Mouse (Mus musculus) cerebellum, postnatal 4 days (tissue): Measurements from ENCODE around the gene Arid1b.

Experiments used
- DNase-seq, 2 experiments: peaks; one replicate each; pipeline ENCODE4 v3.0.0; 2022; ENCODE audit warnings: low spot score in 2 of 2, mixed read lengths in 1 of 2

Arid1b gene

GRCm38 (mm10) chr17:5187546-5187945 is 193.4 kb downstream of the Arid1b start:
- no peak for DNase-seq

- no peak for DNase-seq
Observed at GRCm38 (mm10) chr17:5188400-5188799, 194.3 kb downstream of the Arid1b start.

DNA sequence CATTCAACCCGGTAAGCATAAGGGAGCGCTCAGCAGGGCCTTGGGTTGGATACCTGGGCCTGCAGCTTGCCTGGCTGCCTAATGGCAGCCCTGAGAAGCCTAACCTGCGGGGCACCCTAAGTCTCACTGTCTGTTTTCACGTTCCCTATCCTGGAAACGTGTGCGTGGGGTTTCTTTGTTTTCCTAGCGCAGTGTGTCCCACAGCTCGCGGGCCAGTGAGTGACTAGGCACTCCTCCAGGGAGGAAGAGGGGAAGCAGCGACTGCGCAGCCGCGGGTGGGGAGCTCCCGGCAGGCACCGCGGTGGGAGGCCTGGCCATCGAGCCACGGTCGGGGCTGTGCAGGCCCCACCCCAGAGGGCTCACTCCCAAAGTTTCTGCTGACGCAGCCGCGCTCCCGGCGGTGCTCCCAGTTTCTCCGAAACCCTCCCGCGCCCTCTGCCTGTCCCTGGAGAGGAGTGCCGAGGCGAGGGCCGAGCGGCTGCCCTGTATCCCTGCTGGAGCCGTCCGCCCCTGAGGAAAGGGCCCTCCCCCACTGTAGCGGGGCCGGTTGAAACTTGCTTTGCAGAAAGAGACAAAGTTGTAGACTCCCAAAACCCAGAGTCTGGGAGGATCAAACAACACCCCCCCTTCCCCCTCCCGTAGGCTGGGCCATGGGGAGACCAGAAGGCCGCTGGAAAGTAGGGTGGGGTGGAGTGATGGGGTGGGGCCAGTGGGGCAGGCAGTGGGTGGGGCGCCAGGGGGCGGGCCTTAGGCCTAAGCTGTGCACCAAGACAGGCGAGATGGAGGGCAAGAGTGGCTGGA is 195.6 kb downstream of the Arid1b start:
- peak; percentile 56 to 78 for DNase-seq

- no peak for DNase-seq
Observed at GRCm38 (mm10) chr17:5190367-5190766, 196.2 kb downstream of the Arid1b start.

DNA sequence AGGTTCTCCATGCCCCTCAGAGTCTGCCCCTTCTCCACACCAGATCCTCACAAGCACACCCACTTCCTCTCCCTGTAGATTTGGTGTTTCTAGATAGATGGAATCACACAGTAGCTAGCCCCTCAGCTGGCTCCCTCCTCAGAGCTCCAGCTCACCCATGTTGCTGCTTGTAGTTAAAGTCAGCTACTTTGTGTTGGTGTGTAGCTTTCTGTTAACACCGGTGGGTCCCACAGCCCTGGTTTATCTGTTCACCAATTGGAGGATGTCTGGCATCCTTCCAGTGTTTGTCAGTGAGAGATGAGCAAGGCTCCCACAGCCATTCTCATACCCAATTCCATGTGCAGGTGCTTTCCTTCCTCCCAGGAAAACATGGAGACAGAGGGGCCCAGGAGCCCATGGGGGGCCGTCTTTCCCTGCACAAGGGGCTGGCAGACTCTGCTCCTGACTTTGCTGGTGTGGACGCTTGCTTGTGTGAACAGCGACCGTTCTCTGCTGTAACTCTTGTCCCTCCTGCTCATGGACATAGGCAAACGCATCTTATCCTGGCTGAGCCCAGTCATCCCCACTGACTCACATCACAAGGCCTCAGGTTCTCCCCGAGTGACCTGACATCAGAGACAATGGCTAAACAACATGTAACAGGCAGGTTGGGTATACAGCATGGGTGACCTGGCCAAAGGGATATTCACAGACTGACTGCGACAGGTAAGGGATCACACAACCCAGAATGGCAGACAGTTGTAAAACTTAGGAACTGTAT is 200.2 kb downstream of the Arid1b start:
- DNase-seq, result no peak

DNA sequence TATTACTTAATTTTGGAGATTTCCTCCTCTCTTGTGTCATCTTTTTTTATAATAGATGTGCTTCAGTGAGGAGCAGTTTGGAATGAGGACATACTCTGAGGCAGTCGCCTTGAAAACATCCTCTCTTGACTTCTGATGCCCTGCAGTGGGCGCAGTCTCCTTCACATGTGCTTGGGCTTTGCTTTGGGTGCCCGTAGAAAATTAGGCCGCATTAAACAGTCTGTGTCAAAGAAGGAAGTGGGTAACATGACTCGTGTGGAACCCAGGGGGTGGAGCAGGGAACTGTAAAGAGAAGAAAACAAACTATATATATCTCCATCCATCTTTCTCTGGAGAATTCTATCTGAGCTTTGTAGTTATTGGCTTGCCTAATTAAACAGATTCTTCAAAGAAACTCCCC is 201.3 kb downstream of the Arid1b start:
- no peak for DNase-seq

DNA sequence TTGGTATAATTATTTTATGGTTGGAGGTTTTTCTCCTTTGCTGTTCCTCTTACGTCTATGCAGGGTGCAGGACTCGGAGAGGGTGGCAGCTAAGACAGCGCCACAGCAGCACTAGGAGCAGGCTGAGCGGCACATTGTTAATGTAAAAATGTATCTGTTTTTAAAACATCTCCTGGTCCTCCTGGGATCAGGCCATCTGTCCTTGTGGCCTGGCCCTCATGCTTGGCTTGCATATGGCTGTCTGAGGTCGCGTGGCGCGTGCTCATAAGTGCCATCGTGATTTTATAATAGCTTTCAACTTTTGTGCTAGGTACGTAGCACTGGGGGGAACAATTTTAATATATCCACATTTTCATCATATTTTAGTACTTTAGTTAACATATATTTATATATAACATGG is 201.9 kb downstream of the Arid1b start:
- no peak for DNase-seq

DNA sequence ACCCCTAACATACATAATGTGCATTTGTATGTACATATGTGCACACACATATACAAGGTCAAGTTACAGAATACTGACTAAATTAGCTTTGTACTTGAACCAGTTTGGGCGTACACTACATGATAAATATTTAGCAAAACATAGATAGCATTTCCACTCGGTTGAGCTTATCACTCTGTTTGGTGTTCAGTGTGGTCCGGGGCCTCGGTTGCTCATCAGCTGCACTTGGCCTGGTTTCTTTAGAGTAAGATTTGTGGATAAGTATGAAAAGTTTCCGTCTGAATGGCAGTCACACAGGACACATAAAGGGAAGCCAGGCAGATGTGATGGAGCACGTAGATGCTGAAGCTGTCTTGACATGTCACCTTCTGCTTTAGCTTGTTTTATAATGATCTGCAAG is 202.4 kb downstream of the Arid1b start:
- no peak for DNase-seq

GRCm38 (mm10) chr17:5197083-5197482 is 203.0 kb downstream of the Arid1b start:
- DNase-seq, result no peak

- DNase-seq, result no peak
Observed at GRCm38 (mm10) chr17:5197765-5198164, 203.6 kb downstream of the Arid1b start.

- no peak for DNase-seq
Observed at GRCm38 (mm10) chr17:5198252-5198651, 204.1 kb downstream of the Arid1b start.

GRCm38 (mm10) chr17:5198811-5199210 is 204.7 kb downstream of the Arid1b start:
- no peak for DNase-seq

GRCm38 (mm10) chr17:5200638-5201037 is 206.5 kb downstream of the Arid1b start:
- DNase-seq, result no peak

DNA sequence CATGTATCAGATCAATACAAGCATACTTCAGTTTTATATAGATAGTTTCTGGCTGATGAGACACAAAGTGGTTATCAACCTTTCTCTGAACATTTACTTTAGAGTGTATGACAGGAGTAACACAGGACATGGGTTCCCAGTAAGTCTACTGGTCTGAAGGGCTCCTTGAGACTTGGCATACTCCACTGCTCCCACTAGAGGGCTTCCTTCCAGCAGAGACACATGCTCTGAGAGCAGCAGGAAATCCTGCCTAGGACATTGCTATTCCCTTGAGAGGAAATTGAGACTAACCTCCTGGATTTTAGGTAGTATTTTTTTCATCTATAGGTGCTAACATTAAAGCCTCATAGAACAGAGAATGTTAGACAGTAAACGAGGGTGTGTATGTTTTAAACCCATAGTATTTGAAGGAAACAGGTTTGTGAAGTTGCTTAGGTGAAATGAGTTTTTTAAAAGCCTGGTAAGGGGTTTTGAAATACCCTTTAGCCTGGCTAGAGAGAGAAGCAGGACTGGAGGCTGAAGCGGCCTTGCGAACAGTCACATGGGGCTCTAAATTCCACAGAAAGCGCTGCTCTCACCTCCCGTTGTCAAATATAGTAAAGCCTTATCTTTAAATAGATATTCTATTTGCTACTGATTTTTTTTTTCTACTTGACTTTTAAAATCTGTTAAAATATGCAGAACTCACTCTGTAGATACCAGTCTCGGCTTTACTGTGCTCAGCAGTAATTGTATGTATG is 207.9 kb downstream of the Arid1b start:
- no peak for DNase-seq

GRCm38 (mm10) chr17:5202756-5203155 is 208.6 kb downstream of the Arid1b start:
- no peak for DNase-seq

DNA sequence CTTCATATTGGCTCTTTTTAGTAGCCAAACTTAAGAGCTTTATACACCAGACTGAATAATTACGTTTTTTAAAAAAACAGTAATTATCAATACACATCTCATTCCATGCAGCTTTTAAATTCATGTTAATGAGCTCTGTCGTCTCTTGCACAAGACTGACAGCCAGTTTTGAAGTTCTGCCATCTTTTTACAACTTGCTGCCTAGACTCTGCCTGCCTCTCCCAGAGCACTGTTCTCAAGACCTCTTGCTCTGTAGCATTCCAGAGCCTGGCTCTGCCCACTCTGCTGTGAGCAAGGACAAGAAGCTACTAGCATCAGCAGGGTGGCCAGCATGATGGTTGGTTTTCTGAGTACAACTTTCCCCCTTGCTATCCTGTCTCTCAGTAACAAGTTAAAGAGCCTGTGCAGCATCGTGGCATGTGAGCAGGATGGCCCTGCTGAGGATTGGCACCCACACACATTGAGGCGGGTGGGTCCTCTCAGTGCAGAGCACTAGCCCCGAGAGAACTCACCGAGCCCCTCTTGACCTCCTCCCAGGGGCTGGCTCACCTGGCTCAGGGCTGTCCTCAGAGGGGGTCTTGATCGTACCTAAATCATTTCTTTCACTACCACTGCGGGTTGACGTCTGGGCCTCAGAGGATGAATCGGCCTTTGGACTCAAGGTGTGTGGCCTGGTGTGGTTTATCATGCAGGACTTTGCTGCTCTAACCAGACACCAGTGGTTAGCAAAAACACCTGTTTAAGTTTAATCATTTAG is 209.4 kb downstream of the Arid1b start:
- DNase-seq, result no peak

GRCm38 (mm10) chr17:5204103-5204665 is 210.1 kb downstream of the Arid1b start:
- no peak for DNase-seq

- DNase-seq, result no peak
Observed at GRCm38 (mm10) chr17:5205163-5205581, 211.0 kb downstream of the Arid1b start.

GRCm38 (mm10) chr17:5206731-5207130 is 212.6 kb downstream of the Arid1b start:
- DNase-seq, result no peak

DNA sequence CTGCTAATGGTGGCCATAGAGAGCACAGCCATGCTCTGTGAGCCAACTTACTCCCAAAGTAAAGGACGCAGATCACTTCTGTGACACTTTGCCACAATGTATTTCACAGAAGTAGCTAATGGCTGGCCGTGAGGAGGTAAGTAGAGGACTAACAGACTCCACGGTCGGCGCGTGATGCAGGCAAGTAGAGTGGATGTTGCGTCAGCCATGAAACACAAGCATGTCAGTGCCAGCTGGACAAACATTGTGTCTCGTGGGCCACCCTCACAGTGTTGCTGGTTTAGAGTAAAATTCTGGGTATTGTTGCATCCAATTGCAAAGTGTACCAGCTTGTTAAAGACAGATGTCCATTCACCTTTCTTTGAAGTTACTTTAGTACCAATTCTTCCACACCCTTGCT is 213.7 kb downstream of the Arid1b start:
- DNase-seq, result no peak

DNA sequence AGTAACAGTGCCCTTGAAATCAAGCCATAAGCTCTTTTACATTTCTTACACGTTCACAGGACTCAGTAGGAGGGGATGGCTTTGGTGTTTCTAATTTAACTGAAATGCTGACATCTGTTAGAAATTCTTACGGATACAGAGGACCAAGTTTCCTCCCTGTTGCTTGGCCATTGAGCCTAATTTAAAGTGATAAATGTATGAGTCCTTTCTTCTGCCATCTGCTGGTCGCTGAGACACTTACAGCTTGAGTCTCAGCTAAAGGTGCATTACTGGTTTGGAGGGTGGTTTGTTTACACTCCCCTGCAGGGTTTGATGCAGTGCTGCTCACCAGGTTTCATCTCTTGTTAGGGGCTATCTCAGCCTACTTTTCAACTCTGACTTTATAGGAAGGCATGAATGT is 214.2 kb downstream of the Arid1b start:
- DNase-seq, result no peak
